Mouse (Mus musculus) bone marrow macrophage, adult 2 months (primary cell): ENCODE results near the gene Prrt1. TPM values are rescaled to one million over a fixed set of nuclear protein-coding genes. Genes with fewer than 3 reads are reported as not detected.

Experiments used
- H3K27ac ChIP-seq: 2 replicates; pipeline ENCODE4 v1.5.1; 2012; ENCODE audit warnings: low read depth, low read length; ENCODE audit not compliant: insufficient read depth
- H3K4me1 ChIP-seq: 2 replicates; pipeline ENCODE4 v1.6.1; 2012; ENCODE audit warnings: low read length; ENCODE audit not compliant: control insufficient read depth, insufficient read depth
- H3K4me3 ChIP-seq: 2 replicates; pipeline ENCODE4 v1.5.1; 2012; ENCODE audit warnings: mild to moderate bottlenecking, low read length, moderate library complexity; ENCODE audit not compliant: insufficient read depth
- CTCF ChIP-seq: IDR thresholded peaks from 2 replicates; pipeline ENCODE4 v1.5.1; 2012; ENCODE audit warnings: low read depth, mild to moderate bottlenecking, low read length, moderate library complexity
- POLR2A ChIP-seq: IDR thresholded peaks from 2 replicates; pipeline ENCODE4 v1.6.1; 2012; ENCODE audit warnings: mild to moderate bottlenecking, low read depth, low read length, borderline replicate concordance
- polyA plus RNA-seq: library from polyadenylated mRNA; stranded (reverse); fragments of >200 nt; gene quantifications from 2 replicates; pipeline ENCODE4 v1.2.4, GENCODE M21; 2012; ENCODE audit not compliant: missing spikeins, insufficient read depth, insufficient read length

Gene Prrt1
- polyA plus RNA-seq, 1 experiment: 1.3 TPM

DNA sequence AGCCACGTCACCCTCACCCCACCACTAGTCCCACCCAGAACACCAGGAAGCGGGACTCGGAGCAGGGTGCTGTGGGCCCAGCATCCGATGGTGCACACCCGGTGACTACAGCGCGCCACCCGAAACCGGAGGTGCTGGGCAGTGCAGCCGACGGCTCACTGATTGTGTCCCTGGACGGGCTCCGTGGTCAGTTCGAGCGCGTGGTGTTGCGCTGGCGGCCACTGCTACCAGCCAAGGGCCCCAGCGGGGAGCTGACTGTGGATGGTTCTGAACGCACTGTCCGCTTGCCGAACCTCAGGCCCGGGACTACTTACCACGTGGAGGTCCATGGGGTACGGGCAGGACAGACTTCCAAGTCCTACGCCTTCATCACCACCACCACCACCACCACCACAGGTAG is 50.9 kb downstream of the Prrt1 start:
- no peak overlapping the region for H3K4me3 ChIP-seq
- TF ChIP-seq POLR2A (no peak), CTCF (no peak)
- peaks cover 16% of the 10 kb centered on the region for H3K4me1 ChIP-seq
- no peak overlapping the region for H3K27ac ChIP-seq

DNA sequence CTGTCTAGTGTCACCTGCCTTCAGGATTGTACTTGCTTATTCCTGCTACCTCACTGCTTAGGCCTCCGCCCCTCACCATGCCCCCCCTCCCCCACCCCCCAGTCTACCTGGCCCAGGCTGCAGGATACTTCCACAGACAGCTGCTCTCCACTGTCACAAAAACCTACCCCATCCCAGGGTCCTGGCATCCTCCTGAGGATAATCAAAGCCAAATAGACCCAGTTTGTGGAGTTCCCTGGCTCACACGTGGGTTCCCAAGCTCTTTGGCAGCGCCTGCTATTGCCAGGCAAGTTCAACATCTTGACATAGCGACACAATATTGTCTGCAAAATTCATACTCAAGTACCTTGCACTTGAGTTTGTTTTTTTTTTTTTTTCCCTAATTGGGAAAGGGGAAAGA is 51.3 kb downstream of the Prrt1 start:
- no peak overlapping the region for H3K27ac ChIP-seq
- peaks cover 21% of the 10 kb centered on the region for H3K4me1 ChIP-seq
- no peak overlapping the region for H3K4me3 ChIP-seq
- TF ChIP-seq CTCF (no peak), POLR2A (no peak)

DNA sequence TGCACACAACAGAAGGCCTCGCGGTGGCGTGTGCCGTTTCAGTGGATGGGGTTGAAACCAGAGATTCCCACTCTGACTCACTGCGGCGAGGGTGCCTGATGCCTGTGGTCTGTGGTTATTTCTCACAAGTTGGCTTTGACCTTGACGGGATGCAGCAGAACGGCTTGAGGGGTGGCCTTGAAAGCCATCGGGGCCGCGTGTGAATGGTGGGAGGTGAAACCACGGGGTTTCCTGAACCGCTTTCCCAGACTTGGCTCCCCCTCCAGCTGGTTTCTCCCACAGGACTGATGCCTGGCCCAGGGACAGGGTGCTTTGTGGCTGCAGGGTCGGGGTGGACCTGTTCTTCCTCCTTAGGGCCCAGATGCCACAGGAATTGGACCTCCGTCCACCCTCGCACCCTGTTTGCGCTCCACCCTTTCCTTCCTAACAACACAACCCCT is 51.8 kb downstream of the Prrt1 start:
- TF ChIP-seq CTCF (no peak), POLR2A (no peak)
- Histone ChIP-seq H3K4me1 (peaks cover 26% of the 10 kb centered on the region), H3K27ac (no peak overlapping the region), H3K4me3 (no peak overlapping the region)

DNA sequence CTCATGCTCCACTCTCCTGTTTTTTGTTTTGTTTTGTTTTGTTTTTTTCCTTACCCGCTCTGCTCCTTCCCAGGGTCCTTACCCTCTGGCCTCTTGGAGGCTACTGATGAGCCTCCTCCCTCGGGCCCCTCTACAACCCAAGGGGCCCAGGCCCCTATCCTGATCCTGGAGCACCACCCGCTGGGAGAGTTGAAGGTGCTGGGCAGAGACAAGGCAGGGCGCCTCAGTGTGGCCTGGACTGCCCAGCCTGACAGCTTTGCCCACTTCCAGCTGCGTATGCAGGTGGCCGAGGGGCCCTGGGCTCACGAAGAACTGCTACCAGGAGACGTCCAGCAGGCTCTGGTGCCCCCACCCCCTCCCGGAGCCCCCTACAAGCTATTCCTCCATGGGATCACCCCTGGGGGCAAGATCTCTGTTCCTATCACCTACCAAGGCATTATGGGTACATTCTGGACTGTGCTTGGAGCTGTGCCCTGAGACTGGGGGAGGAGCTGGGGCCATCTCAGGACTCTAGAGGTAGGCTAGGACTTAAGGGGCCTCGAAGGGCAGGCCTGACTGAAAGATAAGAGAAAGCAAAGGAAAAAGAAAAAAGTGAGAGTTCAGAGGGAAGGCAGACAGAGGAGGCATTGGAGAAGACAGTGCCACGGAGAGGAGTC is 52.7 kb downstream of the Prrt1 start:
- H3K27ac ChIP-seq: no peak overlapping the region
- peaks cover 26% of the 10 kb centered on the region for H3K4me1 ChIP-seq
- H3K4me3 ChIP-seq: no peak overlapping the region
- TF ChIP-seq CTCF (no peak), POLR2A (no peak)

Other genes with a start within 250 kb of the Prrt1 start
- 0.95 TPM in 1 of 2 replicates, not detected in the other for gene BC051142, start 230.7 kb upstream of the Prrt1 start, polyA plus RNA-seq
- gene Btnl4, start 152.2 kb upstream of the Prrt1 start, polyA plus RNA-seq: not detected in 2 replicates
- not detected in 2 replicates for gene Btnl6, start 112.2 kb upstream of the Prrt1 start, polyA plus RNA-seq
- gene Notch4, start 65.3 kb upstream of the Prrt1 start, polyA plus RNA-seq: 0.78 and 1.3 TPM in 2 replicates
- 217 and 244 TPM in 2 replicates for gene Gpsm3, start 39.7 kb upstream of the Prrt1 start, polyA plus RNA-seq
- 85.9 and 90.0 TPM in 2 replicates for gene Pbx2, start 38.3 kb upstream of the Prrt1 start, polyA plus RNA-seq
- 1.3 and 2.2 TPM in 2 replicates for gene Ager, start 31.7 kb upstream of the Prrt1 start, polyA plus RNA-seq
- gene Rnf5, start 25.8 kb upstream of the Prrt1 start, polyA plus RNA-seq: 110 and 116 TPM in 2 replicates
- 93.0 and 101 TPM in 2 replicates for gene Agpat1, start 25.3 kb upstream of the Prrt1 start, polyA plus RNA-seq
- gene Egfl8, start 13.6 kb upstream of the Prrt1 start, polyA plus RNA-seq: 4.9 and 9.0 TPM in 2 replicates
- gene Ppt2, start 1.0 kb upstream of the Prrt1 start, polyA plus RNA-seq: 101 and 118 TPM in 2 replicates
- gene Fkbpl, start 15.2 kb downstream of the Prrt1 start, polyA plus RNA-seq: 22.4 and 22.9 TPM in 2 replicates
- gene Atf6b, start 17.6 kb downstream of the Prrt1 start, polyA plus RNA-seq: 42.6 and 62.7 TPM in 2 replicates
- not detected in 2 replicates for gene Tnxb, start 41.0 kb downstream of the Prrt1 start, polyA plus RNA-seq
- 0.75 and 2.2 TPM in 2 replicates for gene C4b, start 114.3 kb downstream of the Prrt1 start, polyA plus RNA-seq
- not detected in 2 replicates for gene Cyp21a1, start 175.0 kb downstream of the Prrt1 start, polyA plus RNA-seq
- 33.8 and 44.1 TPM in 2 replicates for gene Stk19, start 207.4 kb downstream of the Prrt1 start, polyA plus RNA-seq
- gene Dxo, start 207.5 kb downstream of the Prrt1 start, polyA plus RNA-seq: 30.8 and 38.9 TPM in 2 replicates
- gene Skiv2l, start 220.7 kb downstream of the Prrt1 start, polyA plus RNA-seq: 37.8 and 40.2 TPM in 2 replicates
- gene Nelfe, start 220.9 kb downstream of the Prrt1 start, polyA plus RNA-seq: 48.9 and 56.8 TPM in 2 replicates
- 12.0 and 13.3 TPM in 2 replicates for gene Cfb, start 233.0 kb downstream of the Prrt1 start, polyA plus RNA-seq
- 4.0 and 4.6 TPM in 2 replicates for gene Zbtb12, start 249.9 kb downstream of the Prrt1 start, polyA plus RNA-seq